Mouse (Mus musculus) midbrain, embryonic 16.5 days (tissue): ENCODE measurements around the gene Glmp. TPM values are rescaled to one million over a fixed set of nuclear protein-coding genes. Genes with fewer than 3 reads are reported as not detected.

Experiments used
- ATAC-seq: fragments of 200-750 bp; cut with Nextera tagmentation; 2 replicates; pipeline ENCODE4 v1.8.0; 2017; ENCODE audit warnings: moderate TSS enrichment
- H3K27ac ChIP-seq: fragments of 300-500 bp; sonication (generic); 2 replicates; pipeline ENCODE4 v1.5.1; 2014; ENCODE audit warnings: mild to moderate bottlenecking, low read length, mixed read lengths
- H3K27me3 ChIP-seq: fragments of 300-500 bp; sonication (generic); 2 replicates; pipeline ENCODE4 v1.6.1; 2014; ENCODE audit warnings: low read depth, low read length, mixed read lengths; ENCODE audit not compliant: control insufficient read depth, insufficient read depth
- H3K36me3 ChIP-seq: fragments of 300-500 bp; sonication (generic); 2 replicates; pipeline ENCODE4 v1.6.1; 2014; ENCODE audit warnings: mild to moderate bottlenecking, low read length, moderate library complexity, mixed read lengths; ENCODE audit not compliant: control insufficient read depth, insufficient read depth
- H3K4me1 ChIP-seq: fragments of 300-500 bp; sonication (generic); 2 replicates; pipeline ENCODE4 v1.6.1; 2014; ENCODE audit warnings: mild to moderate bottlenecking, low read length, mixed read lengths; ENCODE audit not compliant: control insufficient read depth, insufficient read depth
- H3K4me2 ChIP-seq: fragments of 300-500 bp; sonication (generic); 2 replicates; pipeline ENCODE4 v1.6.1; 2014; ENCODE audit warnings: mild to moderate bottlenecking, low read length, mixed read lengths
- H3K4me3 ChIP-seq: fragments of 300-500 bp; sonication (generic); 2 replicates; pipeline ENCODE4 v1.5.1; 2014; ENCODE audit warnings: low read depth, mild to moderate bottlenecking, low read length, moderate library complexity, mixed read lengths
- H3K9ac ChIP-seq: fragments of 300-500 bp; sonication (generic); 2 replicates; pipeline ENCODE4 v1.6.1; 2014; ENCODE audit warnings: low read depth, low read length, mixed read lengths
- H3K9me3 ChIP-seq: fragments of 300-500 bp; sonication (generic); replicated peaks from 2 replicates; pipeline ENCODE4 v1.6.1; 2014; ENCODE audit warnings: mild to moderate bottlenecking, low read length, mixed read lengths; ENCODE audit not compliant: control insufficient read depth, poor library complexity, severe bottlenecking
- WGBS: fragments of 180-500 bp; shearing (Covaris S2); extraction: QIAGEN DNeasy Blood & Tissue Kit; methylation state at CpG from one replicate; pipeline ENCODE4 v1.1.7; 2014; 5-methylcytosine and 5-hydroxymethylcytosine counted together
- polyA plus RNA-seq: library from polyadenylated mRNA; unstranded; fragments of >200 nt; fragmentation: Nextera tagmentation; extraction: Ambion mirVana; gene quantifications from 2 replicates; pipeline ENCODE4 v1.2.1, GENCODE M21; 2015

Glmp gene
- polyA plus RNA-seq, 1 experiment from 2014 or later, result 107 TPM

GRCm38 (mm10) chr3:88334029-88334658 is 9.3 kb downstream of the Glmp start:
- Histone ChIP-seq H3K9me3 (no peaks in the 10 kb centered on the region), H3K4me2 (no peak overlapping the region), H3K36me3 (peaks cover 2% of the 10 kb centered on the region; the same call in 1 of the 2 replicates), H3K4me1 (peaks cover 19% of the 10 kb centered on the region), H3K27ac (no peak overlapping the region), H3K9ac (no peak overlapping the region), H3K27me3 (no peaks in the 10 kb centered on the region), H3K4me3 (no peak overlapping the region)
- 68% methylated on average over 12 of the region's 12 CpGs for WGBS
- ATAC-seq, result no peak

- Histone ChIP-seq H3K4me1 (peaks cover 19% of the 10 kb centered on the region), H3K9me3 (no peaks in the 10 kb centered on the region), H3K36me3 (no peaks in the 10 kb centered on the region), H3K4me3 (peak overlapping the region; percentile 70), H3K4me2 (peak overlapping the region; percentile 86), H3K27me3 (no peaks in the 10 kb centered on the region), H3K27ac (no peak overlapping the region; the same call in 1 of the 2 replicates), H3K9ac (peak overlapping the region; percentile 82)
- 44% methylated on average over 3 of the region's 3 CpGs for WGBS
- no peak for ATAC-seq
These were observed 10.1 kb downstream of the Glmp start for GRCm38 (mm10) chr3:88334902-88335435.

GRCm38 (mm10) chr3:88335436-88336053 is 10.7 kb downstream of the Glmp start:
- H3K4me1 ChIP-seq, result peaks cover 19% of the 10 kb centered on the region
- H3K9me3 ChIP-seq, result no peaks in the 10 kb centered on the region
- H3K9ac ChIP-seq, result peak overlapping the region; percentile 82
- 1% methylated on average over 27 of the region's 27 CpGs for WGBS
- H3K36me3 ChIP-seq, result no peaks in the 10 kb centered on the region
- H3K27me3 ChIP-seq, result no peaks in the 10 kb centered on the region
- H3K4me2 ChIP-seq, result peak overlapping the region; percentile 86
- H3K4me3 ChIP-seq, result peak overlapping the region; percentile 70
- peak; percentile 79 for ATAC-seq
- peak overlapping the region; percentile 95 for H3K27ac ChIP-seq

GRCm38 (mm10) chr3:88336058-88337013 is 11.5 kb downstream of the Glmp start, which contains the start of the genes Tmem79 and Smg5:
Tmem79 (minus strand) TSS chr3:88336148.
Smg5 (plus strand) TSS chr3:88336260.
- peaks cover 19% of the 10 kb centered on the region for H3K4me1 ChIP-seq
- 2% methylated on average over 44 of the region's 66 CpGs for WGBS
- H3K4me3 ChIP-seq, result peak within 1 kb of the TSS; percentile 70
- ATAC-seq, result peak; percentile 97
- H3K36me3 ChIP-seq, result no peaks in the 10 kb centered on the region
- no peaks in the 10 kb centered on the region for H3K9me3 ChIP-seq
- peak within 1 kb of the TSS; percentile 95 for H3K27ac ChIP-seq
- H3K9ac ChIP-seq, result peak within 1 kb of the TSS; percentile 82
- no peaks in the 10 kb centered on the region for H3K27me3 ChIP-seq
- peak within 1 kb of the TSS; percentile 86 for H3K4me2 ChIP-seq

GRCm38 (mm10) chr3:88337367-88338020 is 12.7 kb downstream of the Glmp start:
- 88% methylated on average over 11 of the region's 11 CpGs for WGBS
- H3K4me3 ChIP-seq, result no peak overlapping the region; the same call in 1 of the 2 replicates
- H3K9ac ChIP-seq, result no peak overlapping the region
- H3K27me3 ChIP-seq, result no peaks in the 10 kb centered on the region
- ATAC-seq, result no peak
- H3K36me3 ChIP-seq, result peaks cover 4% of the 10 kb centered on the region
- no peaks in the 10 kb centered on the region for H3K9me3 ChIP-seq
- peak overlapping the region; percentile 65 for H3K4me2 ChIP-seq
- no peak overlapping the region for H3K27ac ChIP-seq
- peaks cover 19% of the 10 kb centered on the region for H3K4me1 ChIP-seq

- H3K27me3 ChIP-seq, result no peaks in the 10 kb centered on the region
- WGBS, result 95% methylated on average over 7 of the region's 7 CpGs
- no peak overlapping the region for H3K4me2 ChIP-seq
- no peaks in the 10 kb centered on the region for H3K9me3 ChIP-seq
- no peak overlapping the region for H3K4me3 ChIP-seq
- H3K9ac ChIP-seq, result no peak overlapping the region
- peaks cover 19% of the 10 kb centered on the region for H3K4me1 ChIP-seq
- peaks cover 9% of the 10 kb centered on the region for H3K36me3 ChIP-seq
- H3K27ac ChIP-seq, result no peak overlapping the region
- ATAC-seq, result no peak
These were observed 13.5 kb downstream of the Glmp start for GRCm38 (mm10) chr3:88338316-88338715.

- H3K4me3 ChIP-seq, result no peak overlapping the region
- no peak overlapping the region for H3K9ac ChIP-seq
- WGBS, result 73% methylated on average over 3 of the region's 3 CpGs
These were observed 14.2 kb downstream of the Glmp start for GRCm38 (mm10) chr3:88339006-88339405.

GRCm38 (mm10) chr3:88350732-88351131 is 25.9 kb downstream of the Glmp start:
- no peak overlapping the region for H3K4me3 ChIP-seq
- no peaks in the 10 kb centered on the region for H3K9me3 ChIP-seq
- H3K4me1 ChIP-seq, result no peaks in the 10 kb centered on the region
- H3K4me2 ChIP-seq, result no peak overlapping the region
- ATAC-seq, result no peak
- H3K36me3 ChIP-seq, result peaks cover 84% of the 10 kb centered on the region
- H3K27me3 ChIP-seq, result no peaks in the 10 kb centered on the region
- H3K9ac ChIP-seq, result no peak overlapping the region
- no peak overlapping the region for H3K27ac ChIP-seq
- WGBS, result 97% methylated on average over 13 of the region's 13 CpGs

More at GRCm38 (mm10) chr3:88339006-88339405, 14.2 kb downstream of the Glmp start:
- H3K4me2 ChIP-seq, result no peak overlapping the region
- H3K27me3 ChIP-seq, result no peaks in the 10 kb centered on the region
- no peaks in the 10 kb centered on the region for H3K9me3 ChIP-seq
- ATAC-seq, result no peak
- no peak overlapping the region for H3K27ac ChIP-seq
- H3K4me1 ChIP-seq, result peaks cover 19% of the 10 kb centered on the region
- peaks cover 15% of the 10 kb centered on the region for H3K36me3 ChIP-seq
